Mouse (Mus musculus) myocyte (in vitro differentiated cells): ENCODE results near the gene Nmnat3.

Experiments used
- CEBPB ChIP-seq: IDR thresholded peaks from 2 replicates; pipeline ENCODE4 v1.6.1; 2011; ENCODE audit warnings: mild to moderate bottlenecking, moderate library complexity; ENCODE audit not compliant: poor library complexity, insufficient read depth, severe bottlenecking
- MAX ChIP-seq: IDR thresholded peaks from one replicate; pipeline ENCODE4 v1.6.1; 2011; ENCODE audit warnings: low read depth, mild to moderate bottlenecking, control low read depth
- MYOD1 ChIP-seq, 3 experiments: IDR thresholded peaks; one replicate each; pipeline ENCODE4 v1.6.1; 2011; ENCODE audit warnings: control low read depth in 2 of 3, low read depth in 2 of 3, mild to moderate bottlenecking in 2 of 3, moderate library complexity in 1 of 3; ENCODE audit not compliant: insufficient read length in 2 of 3, control insufficient read depth in 1 of 3
- POLR2A ChIP-seq: IDR thresholded peaks from one replicate; pipeline ENCODE4 v1.6.1; 2011; ENCODE audit warnings: low read depth, mild to moderate bottlenecking, control low read depth, moderate library complexity; ENCODE audit not compliant: insufficient read length
- POLR2AphosphoS2 ChIP-seq: IDR thresholded peaks from one replicate; pipeline ENCODE4 v1.6.1; 2011; ENCODE audit warnings: low read depth, control low read depth; ENCODE audit not compliant: insufficient read length
- TCF12 ChIP-seq: IDR thresholded peaks from one replicate; pipeline ENCODE4 v1.6.1; 2011; ENCODE audit warnings: mild to moderate bottlenecking, control low read depth; ENCODE audit not compliant: poor library complexity, insufficient read depth, severe bottlenecking

DNA sequence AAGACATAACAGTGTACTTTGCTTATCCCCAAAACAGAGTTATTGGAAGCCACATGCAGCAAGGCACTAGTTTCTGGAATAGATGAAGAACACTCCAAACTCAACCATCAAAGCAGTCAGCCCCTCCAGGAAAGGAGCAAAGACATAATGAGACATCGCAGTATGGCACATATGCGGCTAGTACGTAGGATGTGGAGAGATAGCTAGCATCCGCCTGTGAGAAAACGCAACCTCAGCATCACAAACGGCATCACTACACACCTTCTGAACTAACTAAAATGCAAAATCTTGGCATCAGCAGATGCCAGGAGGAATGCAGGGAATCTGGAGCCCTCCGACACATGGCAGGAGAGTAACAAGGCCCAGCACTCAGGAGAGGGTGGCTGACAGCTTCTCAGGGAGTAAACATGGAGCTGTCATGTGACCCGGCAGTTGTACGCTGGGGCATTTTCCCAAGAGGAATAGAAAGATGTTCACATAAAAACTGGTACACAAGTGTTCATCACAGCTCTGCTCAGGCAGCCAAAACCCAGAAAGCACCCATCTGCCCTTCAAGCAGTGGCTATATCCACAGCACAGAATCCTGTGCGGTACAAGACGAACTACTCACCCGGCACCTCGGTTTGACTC is 80.2 kb downstream of the Nmnat3 start:
- TF ChIP-seq CEBPB (no peak), POLR2AphosphoS2 (no peak), POLR2A (no peak), MYOD1 (IDR thresholded peaks at IDR 0.05; ENCODE audit: control insufficient read depth in 1 of 3, insufficient read length in 2 of 3, low read depth in 2 of 3) (no peak), MAX (no peak), TCF12 (no peak)
